Mouse (Mus musculus) kidney, adult 8-10 months (tissue): ENCODE measurements around the gene Tpsb2.
A peak's percentile ranks its signal among the peaks of the same experiment; 100 is the strongest.

ENCODE experiments used
- DNase-seq, 2 experiments: peaks; one replicate each; pipeline ENCODE4 v3.0.0; 2022

Tpsb2 gene

GRCm38 (mm10) chr17:25407352-25407751 is 41.2 kb downstream of the Tpsb2 start:
- DNase-seq, result no peak

GRCm38 (mm10) chr17:25408302-25408999 is 42.3 kb downstream of the Tpsb2 start:
- DNase-seq, result no peak

GRCm38 (mm10) chr17:25409621-25410020 is 43.5 kb downstream of the Tpsb2 start:
- no peak for DNase-seq

GRCm38 (mm10) chr17:25410180-25410579 is 44.1 kb downstream of the Tpsb2 start:
- no peak for DNase-seq

- no peak for DNase-seq
Measured at GRCm38 (mm10) chr17:25410786-25411185, 44.7 kb downstream of the Tpsb2 start.

- DNase-seq, result no peak
Measured at GRCm38 (mm10) chr17:25411251-25411650, 45.1 kb downstream of the Tpsb2 start.

- DNase-seq, result peak; percentile 66 to 82
Measured at GRCm38 (mm10) chr17:25414209-25414608, 48.1 kb downstream of the Tpsb2 start.

GRCm38 (mm10) chr17:25414917-25415316 is 48.8 kb downstream of the Tpsb2 start:
- no peak for DNase-seq

GRCm38 (mm10) chr17:25415421-25415913 is 49.4 kb downstream of the Tpsb2 start:
- no peak for DNase-seq

GRCm38 (mm10) chr17:25416219-25416618 is 50.1 kb downstream of the Tpsb2 start:
- no peak for DNase-seq

- no peak for DNase-seq
Measured at GRCm38 (mm10) chr17:25417990-25418389, 51.9 kb downstream of the Tpsb2 start.
